Mouse (Mus musculus) intestine, postnatal 0 days (tissue): Measurements from ENCODE around the gene Gm47283. TPM values are rescaled to one million over a fixed set of nuclear protein-coding genes. Genes with fewer than 3 reads are reported as not detected.
"Not testable (repeated sequence)": the region's sequence is repeated elsewhere in the genome, so short reads cannot be mapped to it uniquely, and the experiment has no call there.

Experiments
- ATAC-seq: fragments of 200-750 bp; cut with Nextera tagmentation; 2 replicates; pipeline ENCODE4 v1.8.0; 2017; ENCODE audit warnings: mild to moderate bottlenecking, moderate TSS enrichment, moderate library complexity
- H3K27ac ChIP-seq: fragments of 300-500 bp; sonication (generic); 2 replicates; pipeline ENCODE4 v1.5.1; 2014; ENCODE audit warnings: mild to moderate bottlenecking, low read depth, low read length, moderate library complexity
- H3K27me3 ChIP-seq: fragments of 300-500 bp; sonication (generic); replicated peaks from 2 replicates; pipeline ENCODE4 v1.6.1; 2014; ENCODE audit warnings: low read length, mixed read lengths; ENCODE audit not compliant: control insufficient read depth, insufficient read depth
- H3K36me3 ChIP-seq: fragments of 300-500 bp; sonication (generic); 2 replicates; pipeline ENCODE4 v1.6.1; 2014; ENCODE audit warnings: mild to moderate bottlenecking, moderate library complexity; ENCODE audit not compliant: control insufficient read depth, insufficient read depth
- H3K4me1 ChIP-seq: fragments of 300-500 bp; sonication (generic); replicated peaks from 2 replicates; pipeline ENCODE4 v1.6.1; 2014; ENCODE audit warnings: antibody characterized with exemption, low read length, mixed read lengths; ENCODE audit not compliant: control insufficient read depth, insufficient read depth
- H3K4me2 ChIP-seq: fragments of 300-500 bp; sonication (generic); replicated peaks from 2 replicates; pipeline ENCODE4 v1.6.1; 2014; ENCODE audit warnings: low read depth, mild to moderate bottlenecking, moderate library complexity
- H3K4me3 ChIP-seq: fragments of 300-500 bp; sonication (generic); 2 replicates; pipeline ENCODE4 v1.5.1; 2014; ENCODE audit warnings: low read depth, low read length
- H3K9ac ChIP-seq: fragments of 300-500 bp; sonication (generic); 2 replicates; pipeline ENCODE4 v1.6.1; 2014; ENCODE audit warnings: mild to moderate bottlenecking, low read depth, low read length
- H3K9me3 ChIP-seq: fragments of 300-500 bp; sonication (generic); 2 replicates; pipeline ENCODE4 v1.6.1; 2016; ENCODE audit warnings: mixed run types; ENCODE audit not compliant: control insufficient read depth
- CTCF ChIP-seq: sonication (generic); IDR thresholded peaks from 2 replicates; pipeline ENCODE4 v1.5.1; 2016; ENCODE audit warnings: low read depth, mild to moderate bottlenecking, control low read depth, antibody characterized with exemption, moderate library complexity
- WGBS: fragments of 180-500 bp; shearing (Covaris S2); extraction: QIAGEN DNeasy Blood & Tissue Kit; methylation state at CpG from one replicate; pipeline ENCODE4 v1.1.7; 2014; 5-methylcytosine and 5-hydroxymethylcytosine counted together
- polyA plus RNA-seq: library from polyadenylated mRNA; unstranded; fragments of >200 nt; fragmentation: Nextera tagmentation; extraction: Ambion mirVana; gene quantifications from 2 replicates; pipeline ENCODE4 v1.2.1, GENCODE M21; 2015

Gene Gm47283
- polyA plus RNA-seq, result not detected in 2 replicates

DNA sequence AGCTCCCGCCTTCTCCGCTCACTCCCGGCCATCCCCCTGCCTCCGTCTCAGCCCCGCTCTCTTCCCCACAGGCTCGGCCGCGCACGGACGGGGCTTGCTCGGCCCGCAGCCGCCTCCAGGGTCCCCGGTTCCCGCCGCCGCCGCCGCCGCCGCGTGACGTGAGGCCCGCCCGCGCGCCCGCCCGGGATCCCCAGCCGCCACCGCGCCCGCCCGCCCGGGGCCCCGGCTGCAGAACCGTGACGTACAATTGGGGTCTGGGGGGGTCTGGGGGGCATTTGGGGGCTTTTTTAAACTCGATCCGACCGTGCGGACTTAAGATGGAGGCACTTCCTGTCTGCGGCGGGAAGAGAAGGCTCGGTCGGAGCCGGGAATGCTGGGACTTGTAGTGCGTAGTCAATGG, at the start of gene Gm47283:
TSS of gene Gm47283 (plus strand) at position 301 of the 400 bp plus-strand sequence.
- H3K4me1 ChIP-seq, H3K9me3 ChIP-seq, H3K9ac ChIP-seq, H3K36me3 ChIP-seq, H3K27ac ChIP-seq, H3K4me3 ChIP-seq, H3K27me3 ChIP-seq, ATAC-seq, H3K4me2 ChIP-seq: not testable (repeated sequence)
- WGBS, result no CpG with 5 or more reads among the region's 48 CpGs

DNA sequence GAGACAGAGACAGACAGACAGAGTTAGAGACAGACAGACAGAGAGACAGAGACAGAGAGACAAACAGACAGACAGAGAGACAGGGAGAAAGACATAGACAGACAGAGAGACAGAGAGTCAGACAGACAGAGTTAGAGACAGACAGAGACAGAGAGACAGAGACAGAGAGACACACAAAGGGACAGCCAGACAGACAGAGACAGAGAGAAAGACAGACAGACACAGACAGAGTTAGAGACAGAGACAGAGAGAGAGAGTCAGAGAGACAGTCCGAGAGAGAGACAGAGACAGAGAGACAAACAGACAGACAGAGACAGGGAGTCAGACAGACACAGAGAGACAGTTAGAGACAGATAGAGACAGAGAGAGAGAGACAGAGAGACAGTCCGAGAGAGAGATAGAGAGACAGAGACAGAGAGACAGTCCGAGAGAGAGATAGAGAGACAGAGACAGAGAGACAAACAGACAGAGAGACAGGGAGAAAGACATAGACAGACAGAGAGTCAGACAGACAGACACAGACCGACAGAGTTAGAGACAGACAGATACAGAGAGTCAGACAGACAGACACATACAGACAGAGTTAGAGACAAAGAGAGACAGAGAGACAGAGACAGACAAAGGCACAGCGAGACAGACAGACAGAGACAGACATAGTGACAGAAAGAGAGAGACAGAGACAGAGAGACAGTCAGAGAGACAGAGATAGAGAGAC, 49.2 kb upstream of the Gm47283 start:
- not testable (repeated sequence) for H3K9ac ChIP-seq, H3K27ac ChIP-seq, H3K4me1 ChIP-seq, H3K4me3 ChIP-seq, H3K27me3 ChIP-seq, H3K4me2 ChIP-seq, ATAC-seq
- WGBS, result 86% methylated on average over 1 of the region's 5 CpGs
- Histone ChIP-seq H3K36me3 (peaks cover 25% of the 10 kb centered on the region), H3K9me3 (peaks cover 30% of the 10 kb centered on the region)

DNA sequence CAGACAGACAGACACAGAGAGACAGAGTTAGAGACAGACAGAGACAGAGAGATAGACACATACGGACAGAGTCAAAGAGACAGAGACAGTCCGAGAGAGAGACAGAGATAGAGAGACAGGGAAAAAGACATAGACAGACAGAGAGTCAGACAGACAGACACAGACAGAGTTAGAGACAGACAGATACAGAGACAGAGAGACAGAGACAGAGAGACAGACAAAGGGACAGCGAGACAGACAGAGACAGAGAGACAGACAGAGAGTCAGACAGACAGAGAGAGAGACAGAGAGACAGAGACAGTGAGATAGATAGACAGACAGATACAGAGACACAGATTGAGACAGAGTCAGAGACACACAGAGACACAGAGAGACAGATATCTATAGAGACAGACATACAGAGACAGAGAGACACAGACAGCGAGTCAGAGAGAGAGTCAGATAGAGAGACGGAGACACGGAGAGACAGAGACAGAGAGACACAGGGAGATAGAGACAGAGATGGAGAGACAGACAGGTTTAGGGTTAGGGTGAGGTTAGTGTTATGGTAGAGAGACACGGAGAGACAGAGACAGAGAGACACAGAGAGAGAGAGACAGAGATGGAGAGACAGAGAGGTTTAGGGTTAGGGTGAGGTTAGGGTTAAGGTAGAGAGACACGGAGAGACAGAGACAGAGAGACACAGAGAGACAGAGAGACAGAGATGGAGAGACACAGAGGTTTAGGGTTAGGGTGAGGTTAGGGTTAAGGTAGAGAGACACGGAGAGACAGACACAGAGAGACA, 48.1 kb upstream of the Gm47283 start:
- WGBS, result 91% methylated on average over 4 of the region's 9 CpGs
- H3K4me3 ChIP-seq, H3K27ac ChIP-seq, H3K4me1 ChIP-seq, H3K4me2 ChIP-seq, H3K9ac ChIP-seq, H3K27me3 ChIP-seq, ATAC-seq: not testable (repeated sequence)
- Histone ChIP-seq H3K36me3 (peaks cover 27% of the 10 kb centered on the region), H3K9me3 (peaks cover 37% of the 10 kb centered on the region)

DNA sequence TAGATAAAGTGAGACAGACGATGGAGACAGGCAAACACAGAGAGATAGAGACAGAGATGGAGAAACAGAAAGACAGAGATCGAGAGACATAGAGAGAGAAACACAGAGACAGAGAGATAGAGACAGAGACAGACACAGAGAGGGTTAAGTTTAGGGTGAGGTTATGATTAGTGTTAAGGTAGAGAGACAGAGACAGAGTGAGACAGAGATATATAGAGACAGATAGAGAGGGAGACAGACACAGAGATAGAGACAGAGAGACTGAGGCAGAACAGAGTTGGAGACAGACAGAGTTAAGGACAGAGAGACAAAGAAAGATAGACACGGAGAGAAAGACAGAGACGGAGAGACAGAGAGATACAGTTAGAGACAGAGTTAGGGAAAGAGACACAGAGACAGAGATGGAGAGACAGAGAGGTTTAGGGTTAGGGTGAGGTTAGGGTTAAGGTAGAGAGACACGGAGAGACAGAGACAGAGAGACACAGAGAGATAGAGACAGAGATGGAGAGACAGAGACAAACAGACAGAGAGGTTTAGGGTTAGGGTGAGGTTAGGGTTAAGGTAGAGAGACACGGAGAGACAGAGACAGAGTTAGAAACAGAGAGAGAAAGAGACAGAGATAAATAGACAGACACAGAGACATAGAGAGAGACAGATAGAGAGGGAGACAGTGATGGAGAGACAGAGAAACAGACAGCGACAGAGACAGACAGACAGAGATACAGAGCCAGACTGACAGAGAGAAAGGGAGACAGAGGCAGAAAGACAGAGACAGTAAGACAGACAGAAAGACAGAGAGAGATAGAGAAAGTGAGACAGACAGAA, 46.7 kb upstream of the Gm47283 start:
- Histone ChIP-seq H3K36me3 (peaks cover 34% of the 10 kb centered on the region), H3K27me3 (no peaks in the 10 kb centered on the region), H3K4me2 (no peak overlapping the region), H3K4me3 (no peak overlapping the region), H3K9ac (no peak overlapping the region), H3K4me1 (no peaks in the 10 kb centered on the region), H3K9me3 (peaks cover 45% of the 10 kb centered on the region), H3K27ac (no peak overlapping the region)
- no peak for ATAC-seq
- WGBS, result 86% methylated on average over 7 of the region's 7 CpGs
- no peak for TF ChIP-seq CTCF

DNA sequence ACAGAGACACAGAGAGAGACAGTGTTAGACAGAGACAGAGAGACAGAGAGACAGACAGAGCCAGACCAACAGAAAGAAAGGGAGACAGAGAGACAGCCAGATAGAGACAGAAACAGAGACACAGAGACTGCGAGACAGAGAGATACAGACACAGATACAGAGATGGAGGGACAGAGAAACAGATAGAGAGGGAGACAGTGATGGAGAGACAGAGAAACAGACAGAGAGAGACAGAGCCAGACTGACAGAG, 46.2 kb upstream of the Gm47283 start:
- 82% methylated on average over 1 of the region's 1 CpGs for WGBS
- Histone ChIP-seq H3K4me3 (no peak overlapping the region), H3K36me3 (peaks cover 34% of the 10 kb centered on the region), H3K9me3 (peaks cover 45% of the 10 kb centered on the region), H3K9ac (no peak overlapping the region), H3K27ac (no peak overlapping the region), H3K27me3 (no peaks in the 10 kb centered on the region), H3K4me2 (no peak overlapping the region), H3K4me1 (no peaks in the 10 kb centered on the region)
- ATAC-seq, result no peak
- no peak for TF ChIP-seq CTCF

DNA sequence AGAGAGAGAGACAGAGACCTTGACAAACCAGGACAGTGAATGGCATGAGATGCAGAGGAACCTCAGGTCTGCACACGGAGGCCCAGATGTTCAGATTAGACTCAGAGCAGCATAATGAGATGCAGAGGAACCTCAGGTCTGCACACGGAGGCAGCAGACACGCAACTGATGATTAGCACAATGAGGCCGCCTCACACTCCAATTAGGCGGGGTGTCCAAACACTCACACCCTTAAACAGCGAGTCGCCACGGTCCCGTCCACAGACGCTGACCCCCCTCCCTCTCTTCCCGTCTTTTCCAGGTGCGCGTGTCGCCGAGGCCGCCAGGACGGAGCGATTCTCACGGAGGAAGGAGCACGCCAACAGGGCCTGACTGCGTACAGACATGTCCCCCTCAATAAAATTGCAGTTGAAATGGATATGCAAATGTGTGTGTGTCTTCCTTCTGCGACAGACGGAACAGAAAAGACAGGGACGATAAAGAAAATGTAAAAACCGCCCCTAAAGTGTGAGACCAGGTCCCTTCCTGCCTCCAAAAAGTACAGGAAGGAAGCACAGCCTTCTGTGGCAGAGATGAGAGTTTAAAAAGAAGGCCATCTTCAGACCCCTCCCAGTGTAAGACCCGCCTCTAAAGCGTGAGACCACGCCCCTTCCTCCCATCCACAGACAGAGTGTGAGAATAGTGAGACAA, 45.6 kb upstream of the Gm47283 start:
- H3K4me2 ChIP-seq, H3K27me3 ChIP-seq, H3K4me3 ChIP-seq, H3K4me1 ChIP-seq, H3K9ac ChIP-seq: not testable (repeated sequence)
- 80% methylated on average over 28 of the region's 28 CpGs for whole genome bisulfite sequencing
- H3K27ac ChIP-seq, result 0 out of 2 replicates have a peak overlapping the region, but pooled peaks have one; percentile 1
- H3K36me3 ChIP-seq, result peaks cover 34% of the 10 kb centered on the region
- H3K9me3 ChIP-seq, result peaks cover 45% of the 10 kb centered on the region
- ATAC-seq, result peak; percentile 42

DNA sequence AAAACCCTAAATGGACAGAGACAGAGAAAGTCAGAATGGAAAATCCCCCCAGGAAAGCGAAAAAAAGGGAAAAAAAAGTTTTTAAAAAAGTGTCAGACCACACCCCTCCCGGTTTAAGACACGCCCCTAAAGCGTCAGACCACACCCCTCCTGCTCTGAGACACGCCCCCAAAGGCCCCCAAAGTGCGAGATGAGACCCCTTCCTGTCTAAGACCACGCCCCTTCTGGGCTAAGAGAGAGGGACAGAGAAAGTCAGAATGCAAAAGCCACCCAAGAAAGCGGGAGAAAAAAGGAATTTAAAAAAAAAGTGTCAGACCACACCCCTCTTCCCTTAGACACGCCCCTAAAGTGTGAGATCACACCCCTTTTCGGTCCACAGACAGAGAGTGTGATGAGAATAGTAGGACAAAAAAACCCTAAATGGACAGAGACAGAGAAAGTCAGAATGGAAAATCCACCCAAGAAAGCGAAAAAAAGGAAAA, 45.0 kb upstream of the Gm47283 start:
- WGBS, result 58% methylated on average over 11 of the region's 11 CpGs

More for the DNA sequence above, 45.0 kb upstream of the Gm47283 start:
- H3K4me1 ChIP-seq, H3K4me3 ChIP-seq, H3K4me2 ChIP-seq, H3K9ac ChIP-seq, H3K27me3 ChIP-seq: not testable (repeated sequence)
- peak; percentile 13; the same call in 1 of the 2 replicates for ATAC-seq
- Histone ChIP-seq H3K27ac (0 out of 2 replicates have a peak overlapping the region, but pooled peaks have one; percentile 1), H3K36me3 (peaks cover 34% of the 10 kb centered on the region), H3K9me3 (peaks cover 49% of the 10 kb centered on the region)
